Mouse (Mus musculus): ENCODE measurements around the gene Ddi2. TPM values are rescaled to one million over a fixed set of nuclear protein-coding genes. Genes with fewer than 3 reads are reported as not detected.

Gene Ddi2
- total RNA-seq, 2 experiments from 2014 or later: 31.6 to 33.2 TPM

- DNase-seq: peak; percentile 67 to 76
These were observed 67.2 kb downstream of the Ddi2 start for GRCm38 (mm10) chr4:141655908-141656608.

GRCm38 (mm10) chr4:141654509-141654908 lies 68.7 kb downstream of the Ddi2 start:
- peak in 1 of 2 experiments; percentile 57 for DNase-seq

DNA sequence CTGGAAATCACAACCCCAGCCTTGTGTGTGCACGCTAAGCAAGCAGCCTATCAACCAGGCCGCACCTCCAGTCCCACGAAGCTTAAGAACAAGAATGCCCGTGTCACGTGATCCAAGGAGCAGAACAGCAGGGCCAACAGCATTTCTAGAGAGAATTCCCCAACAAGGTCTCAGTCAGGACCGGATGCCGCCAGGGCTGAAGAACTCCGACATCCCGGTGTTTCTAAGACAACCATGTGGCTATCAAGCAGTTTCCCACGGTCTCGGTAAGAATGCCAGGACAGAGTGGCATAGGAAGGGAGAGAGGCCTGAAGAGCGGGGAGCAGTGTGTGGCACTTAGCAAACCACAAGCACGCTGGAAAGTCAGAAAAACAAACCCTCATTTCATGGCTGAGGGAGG lies 69.4 kb downstream of the Ddi2 start:
- no peak for DNase-seq

DNA sequence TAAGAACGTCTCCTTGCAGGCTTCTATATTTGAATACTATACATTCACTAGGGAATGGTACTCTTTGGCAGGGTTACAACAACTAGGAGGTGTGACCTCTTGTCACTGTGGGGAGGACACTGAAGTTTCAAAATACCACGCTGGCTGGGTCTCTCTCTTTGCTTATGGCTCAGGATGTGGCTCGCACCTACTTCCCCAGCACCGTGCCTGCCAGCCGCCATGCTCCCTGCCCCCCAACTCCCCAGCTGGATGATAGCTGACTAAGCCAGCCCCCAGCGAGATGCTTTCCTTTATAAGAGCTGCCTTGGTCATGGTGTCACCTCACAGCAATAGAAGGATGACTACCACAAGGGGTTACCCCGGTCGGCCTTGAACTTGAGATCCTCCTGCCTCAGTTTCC lies 70.2 kb downstream of the Ddi2 start:
- no peak for DNase-seq

DNA sequence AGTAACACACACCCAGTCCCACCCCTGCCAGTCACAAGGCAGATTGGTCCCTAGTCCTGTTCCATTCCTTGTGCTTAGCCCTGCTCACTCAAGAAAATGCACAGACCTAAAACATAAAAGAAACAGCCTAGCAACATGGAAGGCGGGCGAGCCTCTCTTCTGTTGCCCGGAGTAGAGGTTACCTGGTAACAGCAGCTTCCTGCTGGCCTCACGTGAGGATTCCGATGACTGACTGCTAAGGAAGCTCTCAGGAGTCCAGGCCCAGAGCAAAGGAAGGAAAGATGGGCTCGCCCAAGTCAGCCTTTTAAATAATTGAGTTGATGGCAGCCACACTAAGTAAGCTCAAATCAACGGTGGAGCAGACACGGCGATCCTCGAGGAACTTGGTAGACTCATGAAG lies 71.3 kb downstream of the Ddi2 start:
- DNase-seq: no peak

DNA sequence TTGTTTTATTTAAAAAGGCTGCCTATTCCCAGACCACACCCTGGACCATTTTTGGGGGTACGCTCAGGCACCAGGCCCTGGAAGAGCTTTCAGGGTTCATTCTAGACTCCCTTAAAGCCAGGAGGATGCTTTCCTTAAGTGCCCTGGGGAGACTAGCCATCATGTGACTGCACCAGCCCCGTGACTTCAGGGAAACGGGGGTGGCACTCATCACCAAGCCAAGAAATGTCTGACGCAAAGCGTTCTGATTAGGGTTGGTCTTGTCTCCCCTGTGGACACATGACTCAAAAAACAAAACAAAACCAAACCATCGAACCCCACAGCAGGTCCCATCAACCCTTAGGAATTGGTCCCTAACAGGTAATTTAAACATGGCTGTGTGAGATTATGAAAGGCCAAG lies 71.9 kb downstream of the Ddi2 start:
- DNase-seq: peak; percentile 70 to 73

GRCm38 (mm10) chr4:141649244-141649643 lies 74.0 kb downstream of the Ddi2 start:
- no peak for DNase-seq

- DNase-seq: peak; percentile 73 to 86
These were observed 75.0 kb downstream of the Ddi2 start for GRCm38 (mm10) chr4:141648262-141648661.

- no peak for DNase-seq
These were observed 76.0 kb downstream of the Ddi2 start for GRCm38 (mm10) chr4:141647187-141647586.

GRCm38 (mm10) chr4:141645988-141646387 lies 77.2 kb downstream of the Ddi2 start:
- DNase-seq: no peak

GRCm38 (mm10) chr4:141643118-141643855 lies 79.9 kb downstream of the Ddi2 start:
- peak; percentile 86 to 93 for DNase-seq

DNA sequence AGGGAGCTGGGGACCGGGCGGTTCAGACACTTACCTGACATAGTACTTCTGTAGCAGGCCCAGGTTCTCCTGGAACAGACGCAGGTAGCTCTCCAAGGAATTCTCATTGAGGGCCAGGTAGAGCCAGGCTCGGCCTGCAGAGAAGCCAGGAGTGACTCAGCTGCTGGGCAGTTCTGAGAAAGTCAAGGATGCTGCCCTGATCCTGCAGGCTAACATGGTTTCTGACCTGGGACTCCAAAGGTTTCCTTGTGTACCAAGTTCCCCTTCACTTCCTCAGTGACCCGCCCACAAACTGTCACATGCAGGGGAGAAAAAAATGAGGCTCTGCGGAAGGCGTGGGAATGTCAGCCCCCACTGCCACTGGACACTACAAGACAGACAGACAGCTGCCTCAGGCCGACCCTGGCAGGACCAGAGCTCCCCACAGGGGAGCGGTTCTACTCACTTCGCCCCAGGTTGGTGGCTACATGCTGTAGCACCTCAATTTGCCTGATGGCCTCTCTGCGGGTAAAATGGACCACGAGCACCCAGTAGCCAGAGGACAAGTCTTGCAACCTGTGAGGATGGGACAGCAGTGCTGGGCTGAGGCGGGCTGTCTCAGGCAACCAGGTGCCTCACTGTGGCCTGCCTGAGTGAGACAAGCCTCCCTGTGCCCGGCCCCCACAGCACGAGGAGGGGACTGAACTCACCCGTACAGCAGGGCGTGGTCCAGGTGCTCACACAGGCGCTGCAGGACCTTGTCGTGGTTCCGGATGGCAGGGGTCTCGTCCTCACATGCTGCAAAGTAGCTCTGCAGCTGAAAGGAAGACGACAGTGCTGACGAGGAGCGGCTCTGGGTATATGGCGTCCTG lies 81.0 kb downstream of the Ddi2 start:
- peak in 1 of 2 experiments; percentile 38 for DNase-seq

GRCm38 (mm10) chr4:141641353-141641771 lies 81.9 kb downstream of the Ddi2 start:
- DNase-seq: peak; percentile 81 to 88

GRCm38 (mm10) chr4:141639474-141639873 lies 83.7 kb downstream of the Ddi2 start:
- no peak for DNase-seq

DNA sequence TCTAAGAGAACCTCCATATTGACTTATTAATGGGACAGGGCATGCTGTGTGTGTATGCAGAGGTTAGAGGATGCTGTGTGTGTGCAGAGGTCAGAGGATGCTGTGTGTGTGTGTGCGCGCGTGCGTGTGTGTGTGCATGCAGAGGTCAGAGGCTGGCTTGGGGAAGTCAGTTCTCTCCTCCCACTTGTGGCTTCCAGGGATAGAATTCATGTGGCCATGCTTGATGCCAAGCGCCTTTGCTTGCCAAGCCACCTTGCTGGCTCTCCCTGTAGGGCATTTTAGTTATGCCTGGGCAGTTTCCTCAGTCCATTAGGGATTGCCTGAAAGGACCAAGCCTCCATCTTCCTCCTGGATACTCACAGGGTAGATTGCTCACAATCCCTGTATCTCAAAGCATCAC lies 86.5 kb downstream of the Ddi2 start:
- peak; percentile 69 to 77 for DNase-seq

- no peak for DNase-seq
These were observed 87.2 kb downstream of the Ddi2 start for GRCm38 (mm10) chr4:141635991-141636390.

GRCm38 (mm10) chr4:141632111-141632873 lies 90.9 kb downstream of the Ddi2 start:
- DNase-seq: no peak

DNA sequence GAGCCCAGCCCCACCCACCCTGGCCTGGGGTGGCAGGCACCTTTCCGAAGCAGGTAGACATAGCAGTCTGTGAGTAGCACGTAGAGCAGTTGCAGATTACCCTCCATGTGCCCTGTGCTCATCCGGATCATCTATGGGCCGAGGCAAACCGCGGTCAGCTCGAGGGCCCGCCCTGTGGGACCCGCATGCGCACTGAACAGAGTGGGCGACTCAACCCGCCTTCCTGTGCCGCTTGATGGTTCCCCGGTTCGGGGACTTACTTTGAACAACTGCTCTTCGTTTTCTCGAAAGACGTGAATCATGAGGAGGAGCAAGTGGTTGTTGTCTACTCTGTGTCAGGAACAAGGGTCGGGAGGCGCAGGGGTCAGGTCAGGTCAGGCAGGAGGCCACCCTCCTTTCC lies 92.0 kb downstream of the Ddi2 start:
- no peak for DNase-seq

DNA sequence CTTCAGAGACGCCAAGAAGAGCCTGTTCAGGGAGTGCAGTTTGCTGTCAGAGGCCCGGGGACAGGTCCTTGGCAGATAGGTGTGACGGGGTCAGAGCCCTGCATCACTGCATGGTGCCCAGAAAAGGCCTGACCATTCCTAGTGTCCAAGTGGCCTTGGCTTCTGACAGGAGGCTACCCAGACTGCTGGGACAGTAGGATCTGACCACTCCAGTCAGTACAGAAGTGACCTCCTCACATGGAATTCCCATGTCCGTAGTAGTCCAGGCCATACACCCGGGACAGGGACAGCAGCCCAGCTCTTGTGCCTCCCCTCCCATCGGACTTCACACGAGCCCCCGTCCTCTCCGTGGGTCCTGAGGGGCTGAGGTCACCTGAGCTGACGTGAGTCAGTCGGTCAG lies 93.2 kb downstream of the Ddi2 start:
- DNase-seq: no peak

GRCm38 (mm10) chr4:141628661-141629060 lies 94.6 kb downstream of the Ddi2 start:
- no peak for DNase-seq
